Mouse (Mus musculus) cerebellum, adult 8-10 months (tissue): ENCODE measurements around the gene Idh2.
"Not testable (repeated sequence)": the region's sequence is repeated elsewhere in the genome, so short reads cannot be mapped to it uniquely, and the experiment has no call there.

Experiments used
- DNase-seq: peaks from one replicate; pipeline ENCODE4 v3.0.0; 2022

Idh2 gene

GRCm38 (mm10) chr7:80058405-80059063 is 56.7 kb downstream of the Idh2 start:
- DNase-seq, result no peak

GRCm38 (mm10) chr7:80057781-80058180 is 57.4 kb downstream of the Idh2 start:
- no peak for DNase-seq

GRCm38 (mm10) chr7:80057002-80057691 is 58.0 kb downstream of the Idh2 start:
- no peak for DNase-seq

DNA sequence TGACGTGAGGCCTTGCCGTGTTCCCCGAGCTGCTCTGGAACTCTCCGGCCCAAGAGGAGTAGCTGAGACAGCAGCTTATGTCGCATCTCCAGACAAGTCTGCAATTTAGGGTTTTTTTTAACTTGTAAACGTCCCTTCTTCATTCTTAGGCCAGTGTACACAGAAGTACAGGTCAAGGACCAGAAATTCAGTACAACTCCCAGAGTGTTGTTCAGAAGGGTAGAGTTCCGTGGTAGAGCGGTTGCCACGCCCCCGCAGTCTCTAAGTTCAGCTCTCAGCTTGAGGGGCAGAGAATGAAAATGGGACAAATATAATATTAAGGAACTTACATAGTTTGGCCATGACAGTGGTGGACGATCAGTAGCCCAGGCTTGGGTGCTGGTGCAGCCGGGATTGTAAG is 59.4 kb downstream of the Idh2 start:
- no peak for DNase-seq

DNA sequence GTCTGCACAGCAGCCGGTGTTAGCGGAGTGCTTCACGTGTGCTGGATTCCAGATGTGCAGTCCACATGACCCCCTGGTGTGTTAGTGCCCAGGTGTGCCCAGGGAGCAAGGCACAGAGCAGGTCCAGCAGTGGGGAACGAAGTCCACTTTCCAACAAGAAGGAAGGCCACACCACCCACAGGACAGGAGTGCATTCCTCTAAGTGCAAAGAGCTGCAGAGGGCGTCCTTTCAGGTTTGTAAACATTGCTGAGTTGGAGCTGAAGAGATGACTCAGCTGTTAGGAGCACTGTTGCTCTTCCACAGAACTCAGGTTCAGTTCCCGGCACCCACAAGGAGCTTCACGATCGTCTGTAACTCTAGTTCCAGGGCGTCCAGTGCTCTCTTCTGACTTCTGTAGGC is 62.0 kb downstream of the Idh2 start:
- no peak for DNase-seq

- DNase-seq, result no peak
These were observed 62.9 kb downstream of the Idh2 start for GRCm38 (mm10) chr7:80052261-80052660.

DNA sequence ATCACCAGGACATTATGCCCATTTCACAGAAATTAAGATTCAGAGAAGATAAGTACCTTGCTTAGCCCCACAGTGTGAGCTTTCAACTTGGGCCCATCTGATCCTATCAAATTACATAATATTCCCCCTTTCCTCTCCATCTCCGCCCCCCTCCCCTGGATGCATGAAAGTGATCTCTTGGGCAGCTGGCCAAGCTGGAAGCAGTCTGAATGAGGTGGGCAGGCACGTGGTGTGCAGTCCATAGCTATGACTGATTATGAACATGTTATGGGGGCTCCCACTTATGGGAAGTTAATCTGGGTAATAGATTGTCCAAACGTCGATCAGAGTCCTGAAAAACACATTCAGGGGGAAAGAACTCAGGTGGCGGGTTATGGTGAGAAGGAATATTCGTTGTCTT is 63.4 kb downstream of the Idh2 start:
- no peak for DNase-seq

DNA sequence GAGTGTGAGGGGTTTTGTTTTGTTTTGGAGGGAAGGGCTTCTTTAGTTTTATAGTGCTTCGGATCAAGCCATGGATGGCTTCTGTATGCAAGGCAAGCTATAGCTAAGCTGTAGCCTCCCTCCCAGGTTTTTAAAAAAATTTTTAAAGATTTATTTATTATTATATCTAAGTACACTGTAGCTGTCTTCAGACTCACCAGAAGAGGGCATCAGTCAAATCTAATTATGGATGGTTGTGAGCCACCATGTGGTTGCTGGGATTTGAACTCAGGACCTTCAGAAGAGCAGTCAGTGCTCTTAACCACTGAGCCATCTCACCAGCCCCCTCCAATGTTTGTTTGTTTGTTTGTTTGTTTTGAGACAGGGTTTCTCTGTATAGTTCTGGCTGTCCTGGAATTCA is 64.8 kb downstream of the Idh2 start:
- not testable (repeated sequence) for DNase-seq

DNA sequence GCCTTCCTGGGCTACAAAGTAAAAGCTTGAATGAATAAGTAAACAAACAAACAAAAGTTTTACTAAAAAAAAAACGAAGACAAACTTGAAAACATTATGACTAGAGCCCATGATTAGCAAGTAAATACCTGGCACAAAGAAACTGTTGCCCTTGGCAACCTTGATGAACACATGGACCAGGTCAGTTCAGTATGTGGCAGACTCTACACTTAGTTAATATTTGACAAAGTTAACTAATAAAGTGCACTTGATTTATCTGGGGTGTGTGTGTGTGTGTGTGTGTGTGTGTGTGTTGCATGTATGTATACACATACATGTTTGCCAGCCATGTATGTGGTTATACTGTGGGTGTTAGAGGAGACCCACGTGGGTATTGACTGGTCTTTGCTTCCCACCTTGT is 65.4 kb downstream of the Idh2 start:
- DNase-seq, result no peak

- DNase-seq, result no peak
These were observed 68.2 kb downstream of the Idh2 start for GRCm38 (mm10) chr7:80047041-80047440.
